9 mouse cellular contexts compared by ENCODE assay signal in the genomic region with DNA sequence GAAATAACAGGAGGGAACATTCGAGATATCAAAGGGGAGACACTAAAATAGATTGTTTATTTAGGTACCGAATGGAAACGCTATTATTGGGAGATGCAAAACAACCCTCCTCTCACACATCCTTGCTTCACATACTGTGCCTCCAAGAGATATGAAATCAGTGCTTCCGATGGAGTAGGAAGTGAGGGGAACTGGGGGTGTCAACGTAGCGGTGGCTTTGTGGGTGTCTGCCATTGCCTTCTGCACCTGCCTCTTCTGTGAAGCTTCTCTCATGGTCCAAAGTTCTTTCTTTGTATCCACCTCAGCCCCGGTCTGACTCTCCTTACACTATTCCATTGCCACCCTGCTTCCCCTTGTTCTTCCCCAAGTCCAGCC.
DNase-seq lines count a peak whose midpoint lies in the region; ATAC-seq lines count a peak whose summit lies in the region.
"Had no signal": no experiment of that assay in that cellular context is flagged by ENCODE, and none has a peak within 500 bp of the region (broad histone marks: within the 10 kb centered on the region; RNA-seq: fewer than 3 reads in every experiment).

No protein-coding gene starts in this region.

- peak overlapping the region; percentile 40; the same call in 1 of the 2 replicates for H3K27ac ChIP-seq in heart, embryonic 15.5 days
- H3K27ac ChIP-seq in forebrain, embryonic 13.5 days = no peak overlapping the region
- H3K27ac ChIP-seq in limb, embryonic 15.5 days = no peak overlapping the region

- 27% methylated on average over 7 of the region's 7 CpGs for WGBS in heart, embryonic 15.5 days
- 49% methylated on average over 7 of the region's 7 CpGs for WGBS in forebrain, embryonic 13.5 days
- 51% methylated on average over 7 of the region's 7 CpGs for WGBS in limb, embryonic 15.5 days

- H3K9ac ChIP-seq in heart, embryonic 15.5 days = no peak overlapping the region
- peak overlapping the region; percentile 43 for H3K9ac ChIP-seq in forebrain, embryonic 13.5 days
- H3K9ac ChIP-seq in limb, embryonic 15.5 days = no peak overlapping the region

- no peaks in the 10 kb centered on the region for H3K9me3 ChIP-seq in heart, embryonic 15.5 days (replicated peaks)
- no peaks in the 10 kb centered on the region for H3K9me3 ChIP-seq in forebrain, embryonic 13.5 days (replicated peaks)
- no peaks in the 10 kb centered on the region for H3K9me3 ChIP-seq in limb, embryonic 15.5 days

- ATAC-seq in heart, embryonic 15.5 days (replicated peaks; ENCODE audit: insufficient number of reproducible peaks, insufficient read depth, low FRiP score, low read depth) = no peak
- peak; percentile 56 for ATAC-seq in CD4-positive, CD25-positive, alpha-beta regulatory T cell, adult 4 months
- ATAC-seq in forebrain, embryonic 13.5 days = no peak
- no peak for ATAC-seq in limb, embryonic 15.5 days (ENCODE audit: insufficient number of reproducible peaks, low FRiP score, low TSS enrichment, low read depth)

- no peaks in the 10 kb centered on the region for H3K36me3 ChIP-seq in heart, embryonic 15.5 days
- H3K36me3 ChIP-seq in forebrain, embryonic 13.5 days (ENCODE audit: poor library complexity, severe bottlenecking) = no peaks in the 10 kb centered on the region
- no peaks in the 10 kb centered on the region for H3K36me3 ChIP-seq in limb, embryonic 15.5 days

- peak overlapping the region; percentile 67 for H3K4me2 ChIP-seq in heart, embryonic 15.5 days
- H3K4me2 ChIP-seq in forebrain, embryonic 13.5 days = peak overlapping the region; percentile 53
- H3K4me2 ChIP-seq in limb, embryonic 15.5 days = peak overlapping the region; percentile 44

- peaks cover 34% of the 10 kb centered on the region for H3K4me1 ChIP-seq in heart, embryonic 15.5 days (replicated peaks)
- peaks cover 18% of the 10 kb centered on the region for H3K4me1 ChIP-seq in forebrain, embryonic 13.5 days
- peaks cover 15% of the 10 kb centered on the region; the same call in 1 of the 2 replicates for H3K4me1 ChIP-seq in limb, embryonic 15.5 days

- DNase-seq in heart, postnatal 4 days = no peak
- peak; percentile 29 for DNase-seq in telencephalon, adult 2 months (ENCODE audit: low read depth, low spot score)
- no peak for DNase-seq in adrenal gland, adult 8-10 months
- no peak for DNase-seq in ovary, adult 18-20 months (ENCODE audit: low spot score)

- no peaks in the 10 kb centered on the region; the same call in 1 of the 2 replicates for H3K27me3 ChIP-seq in heart, embryonic 15.5 days
- H3K27me3 ChIP-seq in forebrain, embryonic 13.5 days = no peaks in the 10 kb centered on the region
- H3K27me3 ChIP-seq in limb, embryonic 15.5 days = no peaks in the 10 kb centered on the region

- peak overlapping the region; percentile 41 for H3K4me3 ChIP-seq in heart, embryonic 15.5 days
- peak overlapping the region; percentile 17; the same call in 1 of the 2 replicates for H3K4me3 ChIP-seq in forebrain, embryonic 13.5 days
- peak overlapping the region; percentile 24 for H3K4me3 ChIP-seq in limb, embryonic 15.5 days
- H3K4me3 ChIP-seq: erythroblast, embryonic 14.5 days had no signal
